Mouse (Mus musculus) gastrocnemius, postnatal 4 days (tissue): ENCODE data around the gene Rnf167. TPM values are rescaled to one million over a fixed set of nuclear protein-coding genes. Genes with fewer than 3 reads are reported as not detected.

Experiments
- DNase-seq, 2 experiments: peaks; one replicate each; pipeline ENCODE4 v3.0.0; 2021 to 2022; ENCODE audit warnings: low spot score in 2 of 2, mixed read lengths in 2 of 2
- total RNA-seq, 2 experiments: library from RNA; stranded (reverse); gene quantifications; 2 replicates each; pipeline ENCODE4 v1.2.3; 2021

Rnf167 gene
- total RNA-seq, 2 experiments from 2014 or later = 43.5 to 44.0 TPM

- DNase-seq = no peak
Observed at GRCm38 (mm10) chr11:70671333-70672047, 24.5 kb downstream of the Rnf167 start.

GRCm38 (mm10) chr11:70674014-70674413 is 27.0 kb downstream of the Rnf167 start:
- no peak for DNase-seq

- no peak for DNase-seq
Observed at GRCm38 (mm10) chr11:70674501-70674900, 27.5 kb downstream of the Rnf167 start.

GRCm38 (mm10) chr11:70678092-70678491 is 31.1 kb downstream of the Rnf167 start:
- DNase-seq = no peak

- no peak for DNase-seq
Observed at GRCm38 (mm10) chr11:70678576-70678975, 31.5 kb downstream of the Rnf167 start.

- DNase-seq = no peak
Observed at GRCm38 (mm10) chr11:70679361-70679760, 32.3 kb downstream of the Rnf167 start.

- DNase-seq = no peak
Observed at GRCm38 (mm10) chr11:70679894-70680293, 32.9 kb downstream of the Rnf167 start.

GRCm38 (mm10) chr11:70681170-70681569 is 34.1 kb downstream of the Rnf167 start:
- DNase-seq = no peak

GRCm38 (mm10) chr11:70681897-70682581 is 35.0 kb downstream of the Rnf167 start:
- no peak for DNase-seq

- no peak for DNase-seq
Observed at GRCm38 (mm10) chr11:70683640-70684039, 36.6 kb downstream of the Rnf167 start.

- DNase-seq = no peak
Observed at GRCm38 (mm10) chr11:70686901-70687566, 40.0 kb downstream of the Rnf167 start.

GRCm38 (mm10) chr11:70687601-70688199 is 40.7 kb downstream of the Rnf167 start, which contains the start of gene Camta2:
Camta2 (minus strand) TSS chr11:70688105.
- peak; percentile 80 to 91 for DNase-seq

- DNase-seq = no peak
Observed at GRCm38 (mm10) chr11:70688372-70688771, 41.3 kb downstream of the Rnf167 start.

GRCm38 (mm10) chr11:70689578-70689977 is 42.5 kb downstream of the Rnf167 start:
- DNase-seq = no peak

- DNase-seq = no peak
Observed at GRCm38 (mm10) chr11:70693504-70693903, 46.5 kb downstream of the Rnf167 start.

GRCm38 (mm10) chr11:70697376-70697775 is 50.3 kb downstream of the Rnf167 start:
- DNase-seq = no peak

- no peak for DNase-seq
Observed at GRCm38 (mm10) chr11:70699051-70699450, 52.0 kb downstream of the Rnf167 start.

- peak; percentile 95 to 96 for DNase-seq
Observed at GRCm38 (mm10) chr11:70699722-70700556, 52.9 kb downstream of the Rnf167 start, which contains the start of the genes Inca1 and Kif1c. Inca1 (minus strand) TSS chr11:70700155. Kif1c (plus strand) TSS chr11:70700548.

GRCm38 (mm10) chr11:70700613-70701012 is 53.6 kb downstream of the Rnf167 start:
- peak; percentile 57 to 78 for DNase-seq
